Mouse (Mus musculus): ENCODE measurements around the gene Ppp1r12b.

The Ppp1r12b gene

GRCm38 (mm10) chr1:134763776-134764438 lies 191.8 kb downstream of the Ppp1r12b start:
- no peak for DNase-seq (ENCODE audit: low read depth, low spot score)

DNA sequence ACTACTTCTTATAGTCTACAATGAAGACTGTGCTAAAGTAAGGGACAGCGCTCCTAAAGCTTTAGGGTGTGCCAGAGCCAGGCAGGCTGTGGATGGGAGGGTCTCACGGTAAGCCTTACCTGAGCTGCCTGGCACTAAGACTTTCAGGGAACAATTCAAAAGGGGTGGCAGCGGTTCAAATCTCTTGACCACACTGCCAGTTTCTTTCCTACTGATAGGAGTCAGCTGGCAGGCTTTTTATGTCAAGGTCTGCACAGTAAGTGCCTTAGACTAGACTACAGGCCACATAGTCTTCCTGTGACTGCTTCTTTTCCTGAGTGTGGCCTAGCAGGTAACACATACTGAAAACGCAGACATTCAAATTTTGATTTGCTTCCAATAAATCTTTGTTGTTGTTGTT lies 192.5 kb downstream of the Ppp1r12b start:
- DNase-seq (ENCODE audit: low read depth, low spot score) = no peak

GRCm38 (mm10) chr1:134761534-134761933 lies 194.2 kb downstream of the Ppp1r12b start:
- no peak for DNase-seq (ENCODE audit: low read depth, low spot score)

DNA sequence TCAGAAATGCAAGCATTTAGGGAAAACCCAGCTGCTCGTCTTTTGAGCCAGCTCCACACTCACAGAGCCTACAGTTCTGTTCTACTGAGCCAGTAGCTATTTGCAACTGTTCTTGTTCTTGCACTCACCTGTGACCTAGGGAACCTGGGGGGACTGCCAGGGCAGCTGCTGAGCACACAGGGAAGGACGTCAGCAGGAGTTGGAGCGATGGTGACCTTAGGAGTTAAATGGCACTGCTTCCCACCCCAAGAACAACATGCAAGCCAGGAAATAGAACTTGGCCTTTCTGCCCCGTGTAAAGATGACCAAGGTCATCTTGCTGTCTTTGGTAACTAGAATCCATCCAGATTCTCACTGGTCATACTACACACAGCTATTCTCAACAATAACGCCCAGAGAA lies 195.1 kb downstream of the Ppp1r12b start:
- no peak for DNase-seq (ENCODE audit: low read depth, low spot score)

GRCm38 (mm10) chr1:134759133-134759532 lies 196.6 kb downstream of the Ppp1r12b start:
- no peak for DNase-seq (ENCODE audit: low read depth, low spot score)

DNA sequence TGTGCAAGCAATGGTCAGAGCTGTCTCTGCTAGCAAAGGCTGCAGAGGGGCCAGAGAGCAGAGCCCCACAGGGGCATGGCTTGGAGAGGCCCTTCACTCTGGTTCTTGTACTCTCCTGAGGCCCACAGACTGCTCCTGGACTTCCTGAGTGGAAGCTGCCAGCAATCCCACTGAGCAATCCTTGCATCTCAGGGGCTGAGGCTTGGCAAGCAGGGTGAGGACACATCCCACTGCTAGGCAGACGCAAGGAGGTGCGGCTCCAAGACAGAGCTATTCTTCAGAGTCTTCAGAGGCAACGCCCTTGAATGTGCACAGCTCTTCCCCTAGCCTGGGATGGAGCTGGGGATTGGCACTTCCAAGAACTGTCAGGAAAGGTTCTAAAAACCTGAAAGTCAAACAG lies 198.5 kb downstream of the Ppp1r12b start:
- DNase-seq (ENCODE audit: low read depth, low spot score) = no peak

GRCm38 (mm10) chr1:134756190-134756873 lies 199.4 kb downstream of the Ppp1r12b start:
- no peak for DNase-seq (ENCODE audit: low read depth, low spot score)

DNA sequence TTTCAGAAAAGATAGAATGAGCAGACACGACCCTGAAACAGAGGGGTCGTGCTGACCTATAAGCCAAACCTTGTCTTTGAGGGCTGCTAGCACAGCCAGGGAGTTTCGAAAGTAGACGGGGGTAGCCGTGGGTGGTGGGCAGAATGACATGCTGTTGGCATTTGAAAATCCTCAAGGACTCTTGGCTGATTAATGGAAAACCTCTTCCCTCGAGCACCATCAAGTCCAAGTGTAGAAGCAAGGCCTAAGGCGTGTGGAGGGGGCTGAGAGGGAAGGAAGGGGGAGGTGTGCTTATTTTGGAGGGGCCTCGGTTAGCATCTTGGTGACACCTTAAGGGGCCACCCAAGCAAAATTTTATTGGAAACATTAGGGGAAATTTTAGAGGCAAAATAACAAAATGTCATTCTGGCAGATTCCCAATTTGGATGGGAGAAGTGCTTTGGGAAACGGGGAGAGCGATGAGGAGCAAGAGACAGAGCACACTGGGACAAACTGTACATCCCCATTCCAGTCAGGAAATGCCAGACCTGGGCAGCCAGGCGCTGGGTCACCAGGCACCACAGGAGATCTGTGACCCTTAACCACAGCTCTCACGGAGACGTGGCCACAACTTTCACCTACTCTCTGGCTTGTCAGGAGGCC lies 200.1 kb downstream of the Ppp1r12b start:
- no peak for DNase-seq (ENCODE audit: low read depth, low spot score)

DNA sequence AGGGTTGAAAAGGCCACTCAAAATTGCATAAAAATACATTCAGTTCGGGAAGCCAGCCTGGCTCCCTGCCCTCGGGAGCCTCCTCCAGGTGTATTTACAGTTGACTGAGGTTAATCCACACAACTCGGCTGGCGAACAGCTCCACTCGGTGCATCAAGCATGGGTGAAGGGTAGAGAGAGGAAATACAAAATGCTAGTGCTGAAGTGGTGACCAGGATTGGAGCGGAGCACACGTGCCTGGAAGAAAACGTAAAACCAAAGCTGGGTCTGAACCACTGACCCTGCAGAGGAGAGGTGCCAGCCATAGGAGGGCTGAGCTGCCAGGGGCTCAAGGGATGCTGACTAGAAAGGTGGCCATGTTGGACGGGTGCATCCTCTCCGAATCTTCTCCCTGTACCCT lies 200.9 kb downstream of the Ppp1r12b start:
- no peak for DNase-seq (ENCODE audit: low read depth, low spot score)

DNA sequence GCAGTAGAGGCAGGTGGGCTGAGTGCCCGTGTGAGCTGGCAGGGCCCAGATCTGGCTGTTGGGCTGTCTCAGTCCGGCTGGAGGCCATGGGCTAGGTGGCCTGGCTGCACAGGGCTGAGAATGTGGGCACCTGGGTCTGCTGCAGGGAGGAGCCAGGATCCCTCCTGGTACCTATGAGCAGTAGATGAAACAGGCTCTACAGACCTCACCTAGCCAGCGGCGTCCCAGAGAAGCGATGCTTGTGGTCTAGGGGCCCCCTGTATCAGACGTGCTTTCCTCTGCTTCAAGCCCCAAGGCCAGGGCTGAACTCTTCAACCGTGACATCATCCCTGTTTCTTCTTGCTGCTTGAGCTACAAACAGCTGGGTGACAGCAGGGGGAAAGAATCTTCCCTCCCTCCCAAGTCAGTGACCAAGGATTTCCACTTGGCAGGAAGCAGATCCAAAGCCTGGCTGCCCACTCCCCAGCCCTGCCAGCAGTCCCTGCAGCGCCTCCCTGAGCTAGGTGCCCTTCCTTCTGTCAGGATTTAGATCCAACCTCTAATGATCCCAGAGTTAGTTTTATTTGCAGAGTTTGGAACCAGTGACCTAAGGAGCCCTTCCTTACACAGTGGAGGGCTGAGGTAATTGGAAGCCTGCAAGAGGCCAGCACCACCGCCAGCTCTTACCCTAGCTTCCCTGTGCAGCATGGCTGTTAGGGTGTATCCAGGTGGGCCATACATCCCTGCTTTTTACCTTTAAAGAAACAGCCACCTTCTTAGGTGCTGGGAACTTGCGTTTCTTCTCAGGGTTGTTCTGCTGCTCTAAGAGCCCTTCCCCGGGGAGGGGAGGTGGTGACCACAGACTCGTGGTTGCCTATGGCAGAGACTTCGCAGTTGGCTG lies 201.8 kb downstream of the Ppp1r12b start:
- DNase-seq (ENCODE audit: low read depth, low spot score) = no peak

DNA sequence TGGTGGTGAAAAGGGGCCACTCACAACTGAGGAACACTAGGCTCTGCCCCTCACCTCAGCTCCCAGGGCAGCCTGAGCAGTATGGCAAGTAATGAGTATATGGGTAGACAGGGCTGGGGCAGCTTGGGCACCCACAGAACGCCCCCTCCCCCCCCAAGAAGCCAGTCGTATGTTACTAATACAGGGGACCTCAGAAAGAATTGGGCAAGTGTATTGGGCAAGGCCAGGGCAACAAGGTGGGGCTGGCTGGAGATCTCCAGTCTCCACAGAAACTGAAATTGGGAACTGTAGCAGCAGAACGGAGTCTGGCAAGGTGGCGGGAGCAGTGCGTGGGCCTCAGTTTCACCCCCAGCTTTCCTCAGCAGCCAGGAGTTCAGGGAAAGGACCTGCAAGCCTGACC lies 203.3 kb downstream of the Ppp1r12b start:
- DNase-seq (ENCODE audit: low read depth, low spot score) = no peak

DNA sequence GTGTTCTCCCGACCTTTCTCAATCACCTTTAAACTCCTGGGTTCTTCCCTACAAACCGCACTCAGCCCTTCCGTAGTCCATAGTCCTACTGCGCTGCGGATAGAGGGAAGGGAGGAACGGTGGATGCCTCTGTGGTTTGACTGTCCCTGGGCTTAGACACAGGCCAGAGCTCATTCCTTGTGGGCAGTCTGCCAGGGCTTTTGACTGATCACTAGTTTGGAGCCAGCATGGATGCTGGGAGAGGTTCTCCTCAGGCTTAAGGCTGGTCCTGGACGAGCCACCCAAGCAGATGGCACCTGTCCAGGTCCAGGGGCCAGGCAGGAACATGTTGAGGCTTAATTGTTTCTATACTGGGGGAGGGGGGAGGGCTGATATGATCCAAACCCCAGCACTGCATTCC lies 205.9 kb downstream of the Ppp1r12b start:
- no peak for DNase-seq (ENCODE audit: low read depth, low spot score)

GRCm38 (mm10) chr1:134747236-134748174 lies 208.2 kb downstream of the Ppp1r12b start:
- DNase-seq (ENCODE audit: low read depth, low spot score) = peak; percentile 78

DNA sequence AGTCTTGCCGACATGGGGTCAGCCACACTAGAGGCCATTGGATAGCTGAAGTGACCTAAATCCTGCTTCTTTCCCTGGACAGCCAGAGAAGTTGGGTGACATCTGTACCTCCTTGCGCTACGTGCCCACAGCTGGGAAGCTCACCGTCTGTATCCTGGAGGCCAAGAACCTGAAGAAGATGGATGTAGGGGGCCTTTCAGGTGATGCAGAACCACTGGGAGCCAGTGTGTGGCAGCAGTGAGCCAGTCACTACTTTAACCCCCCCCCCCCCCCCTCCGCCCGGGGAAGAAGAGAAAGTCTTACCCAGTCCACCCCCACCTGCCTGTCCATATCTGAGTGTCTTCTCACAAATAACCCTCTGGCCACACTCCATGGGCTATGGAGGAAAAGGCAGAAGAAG lies 210.1 kb downstream of the Ppp1r12b start:
- DNase-seq (ENCODE audit: low read depth, low spot score) = peak; percentile 58

DNA sequence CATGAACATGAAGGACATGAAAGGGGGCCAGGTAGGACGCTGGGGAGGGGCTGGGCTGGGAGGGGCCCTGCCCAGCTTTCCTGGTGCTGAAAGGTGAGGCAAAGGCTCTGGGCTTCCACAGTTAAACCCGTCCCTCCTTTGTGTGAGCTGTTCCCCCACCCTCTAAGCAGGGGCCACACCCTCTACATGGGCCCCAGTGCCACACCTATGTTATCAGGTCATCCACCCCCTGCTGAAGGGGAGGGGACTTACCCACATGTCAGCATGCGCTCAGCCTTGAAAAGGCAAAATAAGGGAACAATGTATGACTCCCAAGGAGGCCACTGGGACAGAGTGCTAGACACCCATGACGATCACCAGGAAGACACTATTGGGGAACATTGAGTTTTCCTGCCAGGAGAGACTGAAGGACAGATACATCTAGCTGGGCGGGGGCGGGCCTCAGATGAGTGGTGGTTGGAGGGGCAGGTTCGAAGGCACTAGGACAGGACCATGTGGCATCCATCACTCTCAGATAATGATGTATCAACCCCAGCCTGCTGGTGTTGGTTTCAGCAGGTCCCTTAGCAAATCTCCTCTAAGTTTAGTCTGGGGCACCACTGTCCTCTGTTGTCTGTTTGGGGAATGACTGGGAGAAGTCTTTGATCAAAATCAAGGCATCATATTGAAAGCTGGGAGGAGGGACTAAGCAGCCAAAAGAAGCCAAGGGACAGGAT lies 213.6 kb downstream of the Ppp1r12b start:
- no peak for DNase-seq (ENCODE audit: low read depth, low spot score)

- DNase-seq (ENCODE audit: low read depth, low spot score) = peak; percentile 28
These were observed 214.3 kb downstream of the Ppp1r12b start for GRCm38 (mm10) chr1:134741433-134741832.

GRCm38 (mm10) chr1:134737463-134737862 lies 218.3 kb downstream of the Ppp1r12b start:
- no peak for DNase-seq (ENCODE audit: low read depth, low spot score)

DNA sequence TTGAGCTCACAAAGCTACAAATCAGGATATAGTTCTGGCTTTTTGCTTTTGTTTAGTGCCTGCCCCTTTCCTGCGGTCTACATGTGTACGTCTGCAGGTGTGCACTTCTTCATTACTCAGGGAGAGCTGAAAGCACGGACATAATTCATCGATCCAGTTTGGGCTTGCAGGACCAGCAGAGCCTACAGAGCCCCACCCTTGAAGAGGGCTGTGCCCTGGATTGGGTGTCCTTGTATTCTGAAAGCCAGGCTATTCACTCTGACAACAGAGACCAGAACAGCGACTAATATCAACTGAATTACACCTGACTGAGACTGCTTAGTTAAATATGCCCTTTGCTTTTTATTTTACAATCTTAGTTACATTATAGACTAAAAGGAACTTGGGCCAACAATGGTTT lies 222.1 kb downstream of the Ppp1r12b start:
- DNase-seq (ENCODE audit: low read depth, low spot score) = no peak

DNA sequence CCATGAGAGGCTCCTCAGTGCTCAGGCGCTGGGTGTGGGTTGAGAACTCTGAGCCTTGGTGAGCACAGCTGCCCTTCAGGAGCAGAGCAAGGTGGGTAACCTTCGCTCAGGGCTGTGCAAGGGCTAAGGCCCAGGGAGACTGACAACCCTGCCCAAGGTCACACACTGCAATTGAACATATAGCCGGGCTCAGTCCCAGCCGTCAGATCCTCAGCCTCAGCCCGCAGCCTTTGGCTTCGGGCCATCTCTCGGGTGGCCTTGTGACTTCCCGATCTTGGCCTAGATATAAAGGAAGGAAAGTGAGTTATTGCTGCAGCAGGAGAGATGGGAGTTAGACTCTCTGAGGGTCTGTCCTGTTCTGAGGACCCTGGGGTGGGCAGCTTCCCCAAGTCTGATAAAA lies 228.5 kb downstream of the Ppp1r12b start:
- no peak for DNase-seq (ENCODE audit: low read depth, low spot score)

DNA sequence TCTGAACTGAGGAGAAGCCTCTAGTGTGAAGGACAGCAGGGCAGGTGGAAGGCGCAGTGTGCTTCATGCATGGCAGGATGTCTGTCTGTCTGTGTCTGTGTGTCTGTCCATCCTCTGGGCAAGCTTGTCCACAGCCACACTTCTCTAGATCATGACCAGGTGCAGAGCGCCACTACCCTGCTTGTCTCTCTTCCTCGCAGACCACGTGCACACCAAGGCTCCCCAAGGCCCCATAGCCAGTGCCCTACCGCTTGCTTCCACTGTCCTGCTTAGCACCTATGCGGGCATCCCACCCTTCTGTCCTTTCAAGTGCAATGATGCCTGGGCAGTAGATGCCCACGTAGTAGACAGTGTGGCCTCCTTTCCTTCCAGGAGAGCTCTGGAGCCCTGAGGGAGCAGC lies 229.3 kb downstream of the Ppp1r12b start:
- DNase-seq (ENCODE audit: low read depth, low spot score) = no peak

All from CD4-positive, CD25-positive, alpha-beta regulatory T cell, adult 2 months (primary cell).